Mouse (Mus musculus): ENCODE data around the gene Pard3b. TPM values are rescaled to one million over a fixed set of nuclear protein-coding genes. Genes with fewer than 3 reads are reported as not detected.

The Pard3b gene
- total and polyA plus RNA-seq, 3 experiments, result 2.2 to 13.9 (median 13.8) TPM

DNA sequence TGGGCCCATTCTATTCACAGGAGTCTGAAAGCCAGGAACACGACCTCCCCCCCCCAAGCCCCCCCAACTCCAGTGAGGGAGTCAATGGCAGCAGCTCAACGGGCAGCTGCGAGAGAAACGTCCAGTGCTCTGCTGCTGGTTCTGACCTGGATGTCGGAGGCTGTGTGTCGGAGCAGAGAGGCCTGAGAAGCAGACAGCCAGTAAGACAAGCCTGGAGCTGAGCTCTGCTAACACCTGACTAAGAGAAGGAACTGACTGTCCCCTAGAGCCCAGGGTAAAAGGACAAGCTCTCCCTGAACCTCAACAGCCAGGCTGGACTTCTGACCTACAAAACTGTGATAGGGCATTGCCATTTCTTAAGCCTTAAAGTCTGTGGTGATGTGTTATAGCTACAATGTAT, 1015.8 kb downstream of the Pard3b start:
- no peak overlapping the region for H3K27ac ChIP-seq
- H3K79me2 ChIP-seq (replicated peaks; ENCODE audit: control insufficient read depth, insufficient read depth, low read length), result no peaks in the 10 kb centered on the region
- H3K9ac ChIP-seq (ENCODE audit: low read depth, low read length), result no peak overlapping the region
- no peaks in the 10 kb centered on the region for H3K27me3 ChIP-seq (ENCODE audit: control insufficient read depth, insufficient read depth, low read length)
- H3K4me1 ChIP-seq (ENCODE audit: control insufficient read depth, insufficient read depth, low read length), result no peaks in the 10 kb centered on the region
- intact Hi-C loops (cut with DNase I), result no loop called here
- H3K36me3 ChIP-seq (ENCODE audit: control insufficient read depth, insufficient read depth, low read length), result no peaks in the 10 kb centered on the region
- DNase-seq, result no peak
- TF ChIP-seq POLR2A (IDR thresholded peaks at IDR 0.05; ENCODE audit: insufficient read depth, low read depth, low read length) (no peak), EP300 (IDR thresholded peaks at IDR 0.05; ENCODE audit: insufficient read depth, low read depth, low read length) (no peak), CTCF (IDR thresholded peaks at IDR 0.05) (no peak)
- H3K4me3 ChIP-seq, result no peak overlapping the region
- WGBS, result 75% methylated on average over 6 of the region's 6 CpGs

DNA sequence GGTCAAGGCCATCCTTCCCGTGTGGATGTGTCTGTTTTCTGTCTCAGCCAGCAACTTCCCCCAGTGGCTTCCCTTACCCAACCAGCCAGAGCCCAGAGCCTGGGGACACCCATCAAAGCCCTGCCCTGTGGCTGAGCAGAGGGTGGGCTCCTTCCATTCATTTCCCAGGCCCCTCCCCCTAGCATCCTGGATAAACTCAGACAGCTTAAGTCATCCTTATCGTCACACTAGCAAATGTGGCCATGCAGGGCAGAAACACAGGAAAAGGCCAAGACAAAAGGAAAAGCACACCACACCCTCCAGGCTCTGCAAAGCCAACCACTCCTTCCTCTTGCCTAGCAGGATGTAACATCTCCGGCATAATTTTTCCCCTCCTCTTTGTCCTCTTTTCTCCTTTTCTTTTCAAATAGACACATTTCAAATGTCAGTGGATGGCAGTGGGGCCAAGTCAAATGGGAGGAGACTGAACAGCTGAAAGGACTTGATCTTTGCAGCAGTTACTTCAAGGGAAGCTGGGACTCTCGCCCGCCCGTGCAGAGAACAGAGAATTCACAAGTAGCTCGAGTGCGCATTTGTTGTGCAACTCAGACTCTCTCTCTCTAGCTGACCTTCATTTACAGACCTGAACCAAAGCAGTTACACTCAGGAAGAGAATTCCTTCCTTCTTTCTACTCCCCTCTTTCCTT, 1026.5 kb downstream of the Pard3b start:
- H3K4me1 ChIP-seq (ENCODE audit: control insufficient read depth, insufficient read depth, low read length), result peaks cover 1% of the 10 kb centered on the region
- H3K9ac ChIP-seq (ENCODE audit: low read depth, low read length), result no peak overlapping the region
- no peaks in the 10 kb centered on the region for H3K36me3 ChIP-seq (ENCODE audit: control insufficient read depth, insufficient read depth, low read length)
- peak overlapping the region; percentile 49 for H3K27ac ChIP-seq
- H3K79me2 ChIP-seq (replicated peaks; ENCODE audit: control insufficient read depth, insufficient read depth, low read length), result no peaks in the 10 kb centered on the region
- H3K4me3 ChIP-seq, result no peak overlapping the region
- no peaks in the 10 kb centered on the region for H3K27me3 ChIP-seq (ENCODE audit: control insufficient read depth, insufficient read depth, low read length)
- intact Hi-C loops (cut with DNase I), result no loop called here
- peak; percentile 50 to 63 for DNase-seq
- WGBS, result 25% methylated on average over 8 of the region's 8 CpGs
- TF ChIP-seq POLR2A (IDR thresholded peaks at IDR 0.05; ENCODE audit: insufficient read depth, low read depth, low read length) (no peak), CTCF (IDR thresholded peaks at IDR 0.05) (no peak), EP300 (IDR thresholded peaks at IDR 0.05; ENCODE audit: insufficient read depth, low read depth, low read length) (no peak)

DNA sequence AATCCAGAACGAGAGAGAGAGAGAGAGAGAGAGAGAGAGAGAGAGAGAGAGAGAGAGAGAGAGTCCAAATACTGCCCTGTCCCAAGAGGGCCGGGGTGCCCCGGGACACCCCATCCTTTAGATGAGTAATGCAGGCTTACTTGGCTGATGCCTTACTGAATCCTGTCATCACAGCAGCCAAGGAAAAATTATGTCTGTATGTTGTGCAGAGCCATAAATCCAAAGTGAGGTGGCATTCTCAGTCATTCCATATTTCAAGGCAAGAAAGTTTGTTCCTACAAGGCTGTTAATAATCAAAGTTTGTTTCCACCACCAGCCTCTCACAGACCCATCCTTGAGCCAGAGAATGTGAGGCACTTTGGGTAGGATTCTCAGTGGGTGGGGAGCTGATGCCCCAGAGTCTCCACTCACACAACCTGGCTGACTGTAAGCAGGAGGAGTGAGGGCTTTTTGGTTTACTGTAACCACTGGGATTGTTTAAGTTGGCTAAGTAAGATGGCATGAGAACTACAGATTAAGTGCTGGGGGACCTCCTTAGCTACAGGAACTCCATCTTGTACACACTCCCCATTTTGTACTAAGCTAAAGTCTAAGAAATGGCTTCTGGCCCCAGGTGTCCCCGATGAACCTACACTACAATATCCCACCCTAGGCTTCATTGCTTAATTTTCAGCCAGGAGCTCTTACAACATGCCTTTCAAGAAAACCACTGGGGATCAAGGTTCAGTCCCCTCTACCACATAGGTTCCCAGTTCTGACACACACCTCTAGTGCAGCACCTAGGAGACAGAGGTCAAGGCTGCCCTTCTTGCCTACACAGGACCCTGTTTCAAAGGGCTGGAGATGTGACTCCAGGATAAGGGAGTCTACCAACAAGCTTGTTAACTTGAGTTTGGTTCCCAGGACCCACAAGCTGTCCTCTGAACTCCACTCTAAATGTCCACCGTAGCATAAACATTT, 1027.4 kb downstream of the Pard3b start:
- no peaks in the 10 kb centered on the region for H3K36me3 ChIP-seq (ENCODE audit: control insufficient read depth, insufficient read depth, low read length)

DNA sequence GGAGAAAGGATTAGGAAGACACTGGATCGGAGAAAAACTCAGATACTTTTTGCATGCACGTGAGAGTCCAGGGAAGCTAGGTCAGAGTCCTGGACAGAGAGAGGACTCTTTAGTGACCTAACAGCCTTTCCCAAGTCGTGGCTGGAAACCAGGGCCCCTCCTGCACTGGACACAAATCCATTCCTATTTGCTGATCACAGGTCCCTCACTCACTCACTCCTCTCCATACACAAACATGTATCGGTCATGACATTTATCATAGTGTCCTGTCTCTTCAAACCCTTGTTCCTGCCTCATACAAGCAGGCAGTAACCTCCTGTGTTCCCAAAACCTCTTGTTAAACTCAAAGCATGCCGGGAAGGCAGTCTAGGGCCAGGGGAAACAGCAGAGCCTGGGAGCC, 1028.2 kb downstream of the Pard3b start:
- TF ChIP-seq EP300 (IDR thresholded peaks at IDR 0.05; ENCODE audit: insufficient read depth, low read depth, low read length) (no peak), CTCF (IDR thresholded peaks at IDR 0.05) (no peak), POLR2A (IDR thresholded peaks at IDR 0.05; ENCODE audit: insufficient read depth, low read depth, low read length) (no peak)
- no peak for DNase-seq
- 82% methylated on average over 5 of the region's 5 CpGs for WGBS
- H3K4me3 ChIP-seq, result no peak overlapping the region
- H3K79me2 ChIP-seq (replicated peaks; ENCODE audit: control insufficient read depth, insufficient read depth, low read length), result no peaks in the 10 kb centered on the region
- intact Hi-C loops (cut with DNase I), result no loop called here
- H3K36me3 ChIP-seq (ENCODE audit: control insufficient read depth, insufficient read depth, low read length), result no peaks in the 10 kb centered on the region
- H3K27me3 ChIP-seq (ENCODE audit: control insufficient read depth, insufficient read depth, low read length), result no peaks in the 10 kb centered on the region
- no peak overlapping the region for H3K9ac ChIP-seq (ENCODE audit: low read depth, low read length)
- peaks cover 1% of the 10 kb centered on the region for H3K4me1 ChIP-seq (ENCODE audit: control insufficient read depth, insufficient read depth, low read length)
- no peak overlapping the region for H3K27ac ChIP-seq

More for the DNA sequence above, 1027.4 kb downstream of the Pard3b start:
- Histone ChIP-seq H3K4me3 (no peak overlapping the region), H3K27ac (no peak overlapping the region), H3K9ac (ENCODE audit: low read depth, low read length) (no peak overlapping the region), H3K27me3 (ENCODE audit: control insufficient read depth, insufficient read depth, low read length) (no peaks in the 10 kb centered on the region), H3K4me1 (ENCODE audit: control insufficient read depth, insufficient read depth, low read length) (peaks cover 1% of the 10 kb centered on the region), H3K79me2 (replicated peaks; ENCODE audit: control insufficient read depth, insufficient read depth, low read length) (no peaks in the 10 kb centered on the region)
- 58% methylated on average over 5 of the region's 5 CpGs for WGBS
- intact Hi-C loops (cut with DNase I), result no loop called here
- DNase-seq, result no peak
- no peak for TF ChIP-seq CTCF (IDR thresholded peaks at IDR 0.05)
- TF ChIP-seq POLR2A (IDR thresholded peaks at IDR 0.05; ENCODE audit: insufficient read depth, low read depth, low read length), result no peak
- no peak for TF ChIP-seq EP300 (IDR thresholded peaks at IDR 0.05; ENCODE audit: insufficient read depth, low read depth, low read length)

DNA sequence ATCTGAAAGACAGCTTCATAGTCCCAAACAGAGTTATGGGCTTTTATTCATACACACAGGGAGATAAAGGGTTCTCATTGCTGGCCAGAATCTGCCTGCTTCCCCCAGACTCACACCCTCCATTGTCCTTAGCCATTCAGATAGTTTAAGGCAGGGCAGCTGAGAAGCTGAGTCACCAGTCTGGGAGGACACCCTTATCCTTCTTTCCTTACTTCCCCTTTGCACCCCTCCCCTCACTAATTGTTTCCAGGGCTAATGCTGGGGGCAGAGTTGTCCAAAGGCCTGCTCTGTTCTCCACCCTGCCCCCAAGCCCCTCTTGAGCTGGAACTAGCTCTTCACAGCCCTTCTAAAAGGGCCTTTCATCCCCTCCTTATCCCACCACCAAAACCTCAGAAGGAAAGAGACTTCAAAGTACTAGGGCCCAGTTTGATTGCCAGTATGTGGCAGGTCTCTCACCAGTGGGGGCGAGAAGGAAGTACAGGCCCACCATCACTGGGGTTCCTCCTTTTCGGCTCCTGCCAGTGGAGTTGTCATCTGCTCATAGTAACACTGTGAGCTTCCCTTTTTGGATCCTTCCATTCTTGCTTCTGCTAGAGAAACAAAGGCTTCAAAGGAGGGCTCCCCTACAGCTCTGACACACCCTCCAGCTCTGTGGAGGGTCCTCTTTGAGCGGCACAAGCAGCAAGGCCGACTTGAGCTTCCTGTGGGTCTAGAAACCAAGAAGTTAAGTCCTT, 1040.2 kb downstream of the Pard3b start:
- DNase-seq, result no peak
- no peaks in the 10 kb centered on the region for H3K4me1 ChIP-seq (ENCODE audit: control insufficient read depth, insufficient read depth, low read length)
- TF ChIP-seq CTCF (IDR thresholded peaks at IDR 0.05) (no peak), POLR2A (IDR thresholded peaks at IDR 0.05; ENCODE audit: insufficient read depth, low read depth, low read length) (no peak), EP300 (IDR thresholded peaks at IDR 0.05; ENCODE audit: insufficient read depth, low read depth, low read length) (no peak)
- 53% methylated on average over 4 of the region's 4 CpGs for WGBS
- H3K79me2 ChIP-seq (replicated peaks; ENCODE audit: control insufficient read depth, insufficient read depth, low read length), result no peaks in the 10 kb centered on the region
- intact Hi-C loops (cut with DNase I), result no loop called here
- no peaks in the 10 kb centered on the region for H3K27me3 ChIP-seq (ENCODE audit: control insufficient read depth, insufficient read depth, low read length)
- H3K36me3 ChIP-seq (ENCODE audit: control insufficient read depth, insufficient read depth, low read length), result no peaks in the 10 kb centered on the region
- H3K9ac ChIP-seq (ENCODE audit: low read depth, low read length), result no peak overlapping the region
- H3K4me3 ChIP-seq, result no peak overlapping the region
- no peak overlapping the region for H3K27ac ChIP-seq
